In genomic region chr9:120769679-120770078, GRCm38 (mm10) we compare ENCODE assay signal across 17 mouse cellular contexts.
DNase-seq lines count a peak whose midpoint lies in the region; ATAC-seq lines count a peak whose summit lies in the region.
"Had no signal": no experiment of that assay in that cellular context is flagged by ENCODE, and none has a peak within 500 bp of the region (broad histone marks: within the 10 kb centered on the region; RNA-seq: fewer than 3 reads in every experiment).

No protein-coding gene starts in this region.

- H3K27ac ChIP-seq in forebrain, embryonic 10.5 days, result peak overlapping the region; percentile 71
- no peak overlapping the region for H3K27ac ChIP-seq in forebrain, embryonic 15.5 days (replicated peaks)
- peak overlapping the region; percentile 82 for H3K27ac ChIP-seq in limb, embryonic 13.5 days
- H3K27ac ChIP-seq: neural tube, embryonic 15.5 days had no signal

- 31% methylated on average over 7 of the region's 7 CpGs for WGBS in forebrain, embryonic 10.5 days
- 33% methylated on average over 7 of the region's 7 CpGs for WGBS in forebrain, embryonic 15.5 days
- 5% methylated on average over 7 of the region's 7 CpGs for WGBS in limb, embryonic 13.5 days

- H3K36me3 ChIP-seq in forebrain, embryonic 10.5 days (replicated peaks), result no peaks in the 10 kb centered on the region
- H3K36me3 ChIP-seq in forebrain, embryonic 15.5 days, result no peaks in the 10 kb centered on the region
- H3K36me3 ChIP-seq in limb, embryonic 13.5 days, result no peaks in the 10 kb centered on the region
- H3K36me3 ChIP-seq: neural tube, embryonic 15.5 days had no signal

- no peak for ATAC-seq in forebrain, embryonic 15.5 days (replicated peaks)
- ATAC-seq in limb, embryonic 13.5 days (ENCODE audit: low FRiP score, low read depth), result peak; percentile 76
- no peak for ATAC-seq in CD4-positive, CD25-positive, alpha-beta regulatory T cell, adult 4 months
- ATAC-seq: forebrain, embryonic 14.5 days had no signal

- H3K4me3 ChIP-seq in forebrain, embryonic 10.5 days, result no peak overlapping the region
- H3K4me3 ChIP-seq in forebrain, embryonic 15.5 days, result no peak overlapping the region
- H3K4me3 ChIP-seq in limb, embryonic 13.5 days, result no peak overlapping the region
- H3K4me3 ChIP-seq: neural tube, embryonic 15.5 days had no signal

- H3K4me1 ChIP-seq in forebrain, embryonic 10.5 days, result peaks cover 36% of the 10 kb centered on the region
- H3K4me1 ChIP-seq in forebrain, embryonic 15.5 days, result no peaks in the 10 kb centered on the region
- peaks cover 38% of the 10 kb centered on the region for H3K4me1 ChIP-seq in limb, embryonic 13.5 days

- H3K9ac ChIP-seq in forebrain, embryonic 15.5 days (replicated peaks), result no peak overlapping the region
- H3K9ac ChIP-seq in limb, embryonic 13.5 days, result 0 out of 2 replicates have a peak overlapping the region, but pooled peaks have one; percentile 31
- H3K9ac ChIP-seq: neural tube, embryonic 15.5 days had no signal

- H3K9me3 ChIP-seq in forebrain, embryonic 10.5 days, result no peaks in the 10 kb centered on the region
- no peaks in the 10 kb centered on the region for H3K9me3 ChIP-seq in forebrain, embryonic 15.5 days
- H3K9me3 ChIP-seq in limb, embryonic 13.5 days, result no peaks in the 10 kb centered on the region
- H3K9me3 ChIP-seq: neural tube, embryonic 15.5 days had no signal

- DNase-seq in forebrain, embryonic 10.5 days (ENCODE audit: extremely low spot score, low spot score), result no peak
- DNase-seq in urinary bladder, adult 2 months (ENCODE audit: low spot score), result peak; percentile 13
- no peak for DNase-seq in urinary bladder, postnatal 10 days (ENCODE audit: low spot score)
- no peak for DNase-seq in left cerebral cortex, adult 9 months (ENCODE audit: low spot score in 2 of 2)
- DNase-seq in frontal cortex, adult 2 months (ENCODE audit: extremely low spot score in 1 of 2, low spot score in 1 of 2), result no peak
- DNase-seq: cerebellum, postnatal 14 days; heart, adult 18-20 months; heart, postnatal 4 days; kidney, postnatal 10 days; lung, adult 2 months; midbrain, embryonic 14.5 days; right cerebral cortex, postnatal 4 days had no signal

- H3K4me2 ChIP-seq in forebrain, embryonic 15.5 days (replicated peaks), result no peak overlapping the region
- peak overlapping the region; percentile 19 for H3K4me2 ChIP-seq in limb, embryonic 13.5 days (replicated peaks)
- H3K4me2 ChIP-seq: neural tube, embryonic 15.5 days had no signal

- H3K27me3 ChIP-seq in forebrain, embryonic 10.5 days (ENCODE audit: poor library complexity, severe bottlenecking), result no peaks in the 10 kb centered on the region
- no peaks in the 10 kb centered on the region for H3K27me3 ChIP-seq in forebrain, embryonic 15.5 days
- no peaks in the 10 kb centered on the region for H3K27me3 ChIP-seq in limb, embryonic 13.5 days
- H3K27me3 ChIP-seq: neural tube, embryonic 15.5 days had no signal
